Mouse (Mus musculus) T-helper 1 cell (primary cell): ENCODE results near the gene Lix1.
"Not testable (repeated sequence)": the region's sequence is repeated elsewhere in the genome, so short reads cannot be mapped to it uniquely, and the experiment has no call there.

Experiments
- in situ Hi-C: fragments of 300-600 bp; cut with MboI, MseI; formaldehyde crosslinking; loops from one replicate; pipeline ENCODE4 v1.15.1; 2025; ENCODE audit warnings: high pct_unique_total_duplicates

The Lix1 gene

DNA sequence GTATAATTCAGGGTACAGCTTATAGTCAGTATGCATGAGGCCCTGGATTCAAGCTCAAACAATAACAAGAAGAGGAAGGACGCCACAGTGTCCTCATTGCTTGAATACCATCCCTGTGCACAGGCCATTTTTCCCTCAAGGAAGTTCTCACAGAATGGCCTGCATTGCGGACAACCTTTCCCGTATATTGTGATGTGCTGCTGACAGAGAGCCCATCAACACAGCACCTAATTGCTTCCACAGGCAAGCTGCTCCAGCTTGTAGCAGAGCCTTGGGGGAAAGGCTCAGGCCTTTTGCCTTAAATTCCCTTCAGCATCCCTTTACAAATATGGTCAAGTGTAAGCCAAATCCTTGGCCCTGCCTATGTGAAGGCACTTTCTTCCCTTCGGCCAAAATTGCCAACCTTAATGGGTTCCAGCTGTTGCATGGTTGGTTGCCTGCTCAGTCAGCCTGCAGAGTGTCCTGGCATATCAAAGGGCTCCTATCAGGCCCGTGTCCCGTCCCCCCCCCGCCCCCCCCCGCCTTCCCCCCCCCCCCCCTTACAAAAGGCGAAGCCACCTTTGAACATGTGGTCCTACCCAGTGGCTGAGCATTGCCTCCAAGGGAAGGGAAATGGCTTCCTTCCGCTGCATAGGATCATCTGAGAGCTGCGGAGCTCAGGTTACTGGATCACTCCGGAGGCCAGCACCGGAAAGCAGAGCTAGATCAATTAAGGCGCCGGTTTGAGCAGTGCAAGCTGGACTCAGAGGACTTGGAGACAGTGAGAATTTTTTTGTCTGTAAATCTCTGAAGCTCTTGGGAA is 88.5 kb downstream of the Lix1 start:
- in situ Hi-C loops: no loop called here

DNA sequence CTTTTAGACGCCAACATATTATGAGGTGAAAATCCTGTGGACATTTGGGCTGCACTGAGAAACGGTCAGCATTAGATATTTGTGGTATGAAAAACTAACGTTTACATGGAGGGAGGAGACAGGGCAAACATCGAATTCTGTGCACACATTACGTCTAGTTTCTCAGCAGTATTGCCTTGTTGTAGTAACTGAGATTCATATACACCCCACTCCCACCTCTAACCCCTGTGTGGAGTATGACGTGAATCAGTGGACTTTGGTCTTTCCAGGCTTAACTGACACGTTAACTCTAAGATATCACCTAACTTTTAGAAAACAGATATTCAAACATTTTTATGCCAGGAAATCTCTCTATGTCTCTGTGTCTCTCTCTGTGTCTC is 89.1 kb downstream of the Lix1 start:
- in situ Hi-C loops: no loop called here

DNA sequence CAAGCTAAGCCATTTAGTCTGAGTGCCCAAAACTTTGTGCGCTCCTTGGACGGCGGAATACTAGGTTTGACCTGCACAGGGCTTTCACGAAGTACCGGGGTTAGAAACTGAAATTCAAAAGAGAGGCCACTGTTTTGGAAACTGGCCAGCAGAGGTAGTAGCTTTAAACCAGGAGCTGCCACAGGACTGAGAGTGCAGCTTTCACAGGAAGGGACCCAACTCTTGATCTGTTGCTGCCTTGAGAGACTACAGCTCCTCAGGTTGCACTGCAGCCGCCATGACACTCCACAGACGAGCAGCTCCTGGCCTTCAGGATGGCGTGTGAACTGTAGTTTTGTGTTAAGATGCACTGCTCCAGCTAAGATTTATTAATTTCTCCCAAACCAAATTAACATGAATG is 89.6 kb downstream of the Lix1 start:
- in situ Hi-C loops: no loop called here

DNA sequence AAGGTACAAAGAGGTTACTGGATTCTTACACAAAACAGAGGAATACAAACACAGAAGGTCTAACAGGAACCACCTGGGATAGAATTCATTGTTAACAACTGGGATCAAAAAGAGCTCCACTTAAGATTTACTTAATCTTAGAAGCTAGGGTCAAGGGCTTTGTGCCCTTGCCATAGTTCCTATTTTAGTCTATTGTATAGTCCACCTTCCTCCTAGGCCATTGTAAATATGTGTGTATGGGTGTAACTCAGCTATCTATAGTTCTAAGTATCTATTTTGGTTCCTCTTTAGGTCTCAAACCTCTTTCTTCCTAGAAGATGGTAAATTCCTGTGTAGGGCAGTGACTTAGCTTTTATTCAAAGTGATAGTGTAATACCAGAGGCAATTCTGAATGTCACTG is 93.8 kb downstream of the Lix1 start:
- in situ Hi-C loops: not testable (repeated sequence)

DNA sequence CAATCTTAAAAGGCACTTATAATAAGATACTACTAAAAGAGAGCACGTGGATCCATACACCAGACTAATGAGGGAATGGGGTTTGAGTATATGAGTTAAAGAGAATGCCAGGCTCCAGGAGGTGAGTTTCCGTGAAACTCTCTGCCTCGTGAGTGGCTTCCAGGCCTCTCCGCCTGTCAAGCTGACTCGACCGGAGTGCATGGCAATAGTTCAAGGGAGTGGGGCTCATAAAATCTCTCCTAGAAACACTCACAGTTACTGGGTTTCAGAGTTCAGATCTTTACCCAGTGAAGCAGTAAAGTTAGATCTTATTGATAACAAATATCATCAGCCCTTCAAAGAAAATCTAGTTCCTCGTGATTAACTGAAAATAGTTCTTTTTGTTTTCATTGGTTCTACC is 94.3 kb downstream of the Lix1 start:
- in situ Hi-C loops: no loop called here

DNA sequence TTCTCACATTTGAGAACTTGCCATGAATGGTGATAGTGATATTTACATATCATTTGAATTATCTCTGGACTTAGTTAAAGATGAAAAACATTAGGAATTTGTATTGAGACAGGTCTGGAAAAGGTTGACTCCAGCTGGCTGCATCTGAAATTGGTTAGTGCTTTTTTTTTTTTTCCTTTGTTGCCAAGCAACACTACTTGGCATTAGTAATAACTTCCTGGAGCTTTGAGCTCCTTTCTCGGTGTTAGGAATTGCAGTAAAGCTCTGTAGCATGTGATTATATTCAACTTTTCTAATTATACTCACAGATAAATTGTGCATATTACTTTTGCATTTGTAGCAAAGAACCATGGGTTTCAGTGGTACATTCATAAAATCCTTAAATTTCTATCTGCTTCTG is 96.4 kb downstream of the Lix1 start:
- in situ Hi-C loops: no loop called here

DNA sequence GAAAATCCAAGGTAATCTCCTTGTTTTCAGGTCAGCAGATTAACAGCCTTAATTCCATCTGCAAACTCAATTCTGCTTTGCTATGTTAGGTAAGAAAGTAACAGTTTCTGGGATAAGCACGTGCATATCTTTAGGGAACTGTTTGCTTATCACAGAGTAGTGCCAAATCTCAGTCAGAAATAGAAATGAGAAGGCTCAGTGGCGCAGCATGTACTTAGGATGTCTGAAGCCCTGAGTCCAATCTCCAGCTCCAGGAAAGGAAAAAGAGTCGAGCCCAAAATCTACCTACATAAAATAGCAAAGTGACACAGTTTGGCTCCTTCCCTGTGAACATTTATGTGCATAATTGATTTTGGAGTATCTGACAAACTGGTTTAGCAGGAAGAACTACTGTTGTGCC is 96.8 kb downstream of the Lix1 start:
- in situ Hi-C loops: no loop called here

DNA sequence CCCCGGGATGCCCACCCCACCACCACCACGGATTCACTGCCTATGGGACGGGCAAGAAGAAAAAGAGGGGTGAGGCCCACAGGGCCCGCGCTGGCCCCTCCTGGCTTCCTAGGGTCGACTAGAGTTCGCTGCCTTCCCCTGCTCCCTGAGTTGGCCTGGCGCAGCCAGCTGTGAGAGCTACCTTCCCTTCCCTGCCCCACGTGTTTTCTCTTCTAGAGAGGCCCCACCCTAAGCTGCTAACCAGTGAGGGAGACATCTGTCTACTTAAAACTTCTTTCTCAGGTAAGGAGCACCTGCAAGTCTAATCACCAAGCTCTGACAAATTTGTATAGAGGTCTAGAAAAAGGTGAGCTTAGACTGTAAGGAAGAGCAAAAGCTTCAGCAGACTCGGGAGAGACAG is 104.2 kb downstream of the Lix1 start:
- in situ Hi-C loops: no loop called here
